Mouse (Mus musculus) adrenal gland, adult 10 weeks (tissue): Measurements from ENCODE around the gene AW551984. TPM values are rescaled to one million over a fixed set of nuclear protein-coding genes. Genes with fewer than 3 reads are reported as not detected.

Experiments
- polyA plus RNA-seq: library from polyadenylated mRNA; stranded (reverse); fragments of 350-450 nt; fragmentation: Illumina TruSeq; extraction: RNeasy Lipid Tissue Mini Kit (QIAGEN cat#74804); gene quantifications from one replicate; pipeline ENCODE4 v1.2.3, GENCODE M21; 2014; ENCODE audit warnings: low read depth, low replicate concordance

Gene AW551984
- 27.7 TPM for polyA plus RNA-seq

GRCm38 (mm10) chr9:39603999-39604453 is at the start of gene AW551984:
Gene AW551984 (minus strand): TSS chr9:39604403.

GRCm38 (mm10) chr9:39644785-39645184 is 40.6 kb upstream of the AW551984 start, which contains the start of gene Olfr961:
Gene Olfr961 (plus strand): TSS chr9:39645085.

GRCm38 (mm10) chr9:39621073-39621472 is 16.9 kb upstream of the AW551984 start, which contains the start of gene Olfr960:
Gene Olfr960 (plus strand): TSS chr9:39621373.

GRCm38 (mm10) chr9:39610355-39610754 is 6.2 kb upstream of the AW551984 start, which contains the start of gene Olfr148:
Gene Olfr148 (plus strand): TSS chr9:39610655.

GRCm38 (mm10) chr9:39575469-39575868 is 28.7 kb downstream of the AW551984 start, which contains the start of gene Olfr959:
Gene Olfr959 (minus strand): TSS chr9:39575569.

GRCm38 (mm10) chr9:39553946-39554345 is 50.3 kb downstream of the AW551984 start, which contains the start of gene Olfr958:
Gene Olfr958 (minus strand): TSS chr9:39554054.

Other genes with a start within 250 kb of the AW551984 start
- not detected for gene Olfr951, start 217.0 kb downstream of the AW551984 start, polyA plus RNA-seq
- not detected for gene Olfr952, start 177.3 kb downstream of the AW551984 start, polyA plus RNA-seq
- gene Olfr954, start 147.7 kb downstream of the AW551984 start, polyA plus RNA-seq, result not detected
- gene Olfr955, start 132.5 kb downstream of the AW551984 start, polyA plus RNA-seq, result not detected
- gene Olfr44, start 110.4 kb downstream of the AW551984 start, polyA plus RNA-seq, result not detected
- not detected for gene Olfr957, start 88.6 kb downstream of the AW551984 start, polyA plus RNA-seq
- not detected for gene Olfr958, start 50.3 kb downstream of the AW551984 start, polyA plus RNA-seq
- gene Olfr959, start 28.8 kb downstream of the AW551984 start, polyA plus RNA-seq, result not detected
- not detected for gene Olfr148, start 6.3 kb upstream of the AW551984 start, polyA plus RNA-seq
- gene Olfr960, start 17.0 kb upstream of the AW551984 start, polyA plus RNA-seq, result not detected
- gene Olfr961, start 40.7 kb upstream of the AW551984 start, polyA plus RNA-seq, result not detected
- gene Olfr963, start 62.8 kb upstream of the AW551984 start, polyA plus RNA-seq, result not detected
- not detected for gene Olfr149, start 102.7 kb upstream of the AW551984 start, polyA plus RNA-seq
- not detected for gene Olfr965, start 107.0 kb upstream of the AW551984 start, polyA plus RNA-seq
- gene Olfr150, start 126.6 kb upstream of the AW551984 start, polyA plus RNA-seq, result not detected
- not detected for gene Olfr967, start 141.8 kb upstream of the AW551984 start, polyA plus RNA-seq
- not detected for gene Olfr968, start 178.8 kb upstream of the AW551984 start, polyA plus RNA-seq
- gene Olfr969, start 186.5 kb upstream of the AW551984 start, polyA plus RNA-seq, result not detected
- not detected for gene Olfr970, start 204.5 kb upstream of the AW551984 start, polyA plus RNA-seq
- gene Olfr971, start 232.5 kb upstream of the AW551984 start, polyA plus RNA-seq, result not detected